Mouse (Mus musculus): ENCODE results near the gene Nfe2l1.
"Not testable (repeated sequence)": the region's sequence is repeated elsewhere in the genome, so short reads cannot be mapped to it uniquely, and the experiment has no call there.

Nfe2l1 gene

DNA sequence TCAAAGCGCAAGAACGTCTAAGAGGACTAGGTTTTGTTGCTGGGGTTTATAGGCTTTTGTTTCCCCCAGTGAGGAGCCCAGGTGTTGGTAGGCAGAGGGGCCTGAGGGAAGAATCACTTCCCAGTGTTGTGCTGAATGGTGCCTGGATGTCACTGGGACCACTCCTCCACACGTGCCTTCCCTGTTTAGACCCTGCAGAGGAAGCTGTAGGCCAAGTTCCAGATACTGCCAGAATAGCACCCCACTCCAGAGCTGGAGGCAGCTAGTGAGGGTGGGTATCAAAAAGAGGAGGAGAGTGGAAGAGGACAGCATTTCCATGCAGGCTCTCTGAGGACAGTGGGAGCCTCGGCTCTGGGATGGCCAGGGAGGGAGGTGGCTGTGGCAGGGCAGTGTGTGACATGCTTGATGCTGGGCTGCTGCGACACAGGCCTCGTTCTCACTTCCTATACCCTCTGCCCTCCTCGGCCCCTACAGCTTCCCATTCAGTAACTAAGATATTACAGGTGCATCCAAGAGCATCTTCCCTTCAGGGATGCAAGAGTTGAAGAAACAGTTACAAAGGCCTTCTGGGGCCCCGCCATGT is 11.5 kb downstream of the Nfe2l1 start:
- no peak for DNase-seq (ENCODE audit: low read depth, low spot score)

- no peak for DNase-seq (ENCODE audit: low read depth, low spot score)
These were observed 12.8 kb downstream of the Nfe2l1 start for GRCm38 (mm10) chr11:96816979-96817378.

- no peak for DNase-seq (ENCODE audit: low read depth, low spot score)
These were observed 13.3 kb downstream of the Nfe2l1 start for GRCm38 (mm10) chr11:96816494-96816893.

GRCm38 (mm10) chr11:96815895-96816294 is 13.9 kb downstream of the Nfe2l1 start:
- DNase-seq (ENCODE audit: low read depth, low spot score), result no peak

DNA sequence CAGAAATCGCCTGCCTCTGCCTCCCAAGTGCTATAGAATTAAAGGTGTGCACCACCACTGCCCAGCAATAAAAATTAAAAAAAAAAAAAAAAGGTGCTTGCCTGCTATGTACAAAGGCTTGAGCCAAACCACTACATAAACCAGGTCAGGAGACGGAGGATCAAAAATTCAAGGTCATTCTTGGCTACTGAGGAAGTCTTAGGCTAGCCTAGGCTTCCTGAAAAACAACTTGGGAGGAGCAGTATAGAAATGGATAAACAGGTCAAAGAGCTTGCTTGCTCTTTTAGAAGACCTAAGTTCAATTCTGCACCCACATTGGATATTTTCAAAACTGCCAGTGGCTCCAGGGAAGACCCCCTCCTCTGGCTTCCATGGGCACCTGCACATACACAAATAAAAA is 15.3 kb downstream of the Nfe2l1 start:
- no peak for DNase-seq (ENCODE audit: low read depth, low spot score)

DNA sequence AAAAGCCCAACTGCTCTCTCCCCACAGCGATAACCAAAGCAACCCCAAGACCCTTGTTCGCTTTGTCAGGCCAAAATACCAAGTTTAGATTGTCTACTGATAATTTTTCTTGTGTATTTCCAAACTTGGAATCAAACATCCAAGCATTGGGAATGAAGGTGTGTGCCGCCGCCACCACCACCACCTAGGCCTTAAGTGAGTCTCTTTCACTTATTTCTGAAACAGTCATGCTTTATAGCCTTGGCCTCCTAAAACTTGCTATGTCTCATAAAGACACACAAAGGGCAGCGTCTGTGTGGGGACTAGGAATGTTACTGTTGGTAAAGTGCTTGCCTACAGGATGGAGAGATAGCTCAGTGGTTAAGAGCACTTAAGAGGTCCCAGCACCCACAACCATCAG is 15.8 kb downstream of the Nfe2l1 start:
- no peak for DNase-seq (ENCODE audit: low read depth, low spot score)

DNA sequence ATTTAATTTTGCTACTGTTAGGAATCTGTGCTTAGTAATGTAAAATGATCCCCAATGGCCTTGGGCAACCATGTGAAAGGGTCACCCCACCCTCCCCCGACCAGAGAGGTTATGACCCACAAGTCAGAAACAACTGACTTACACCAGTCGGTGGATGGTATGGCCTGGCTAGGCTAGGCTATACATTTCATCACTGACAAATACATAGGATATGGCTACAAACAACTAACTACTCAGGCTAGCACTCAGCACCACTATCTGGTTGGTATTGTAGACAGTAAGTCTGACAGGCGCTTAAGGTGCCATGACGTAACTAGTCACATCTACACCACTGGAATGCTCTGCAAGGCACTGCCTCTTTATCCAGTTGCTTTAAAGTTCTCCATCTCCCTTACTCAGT is 16.3 kb downstream of the Nfe2l1 start:
- DNase-seq (ENCODE audit: low read depth, low spot score), result no peak

- DNase-seq (ENCODE audit: low read depth, low spot score), result not testable (repeated sequence)
These were observed 18.6 kb downstream of the Nfe2l1 start for GRCm38 (mm10) chr11:96811188-96811587.

DNA sequence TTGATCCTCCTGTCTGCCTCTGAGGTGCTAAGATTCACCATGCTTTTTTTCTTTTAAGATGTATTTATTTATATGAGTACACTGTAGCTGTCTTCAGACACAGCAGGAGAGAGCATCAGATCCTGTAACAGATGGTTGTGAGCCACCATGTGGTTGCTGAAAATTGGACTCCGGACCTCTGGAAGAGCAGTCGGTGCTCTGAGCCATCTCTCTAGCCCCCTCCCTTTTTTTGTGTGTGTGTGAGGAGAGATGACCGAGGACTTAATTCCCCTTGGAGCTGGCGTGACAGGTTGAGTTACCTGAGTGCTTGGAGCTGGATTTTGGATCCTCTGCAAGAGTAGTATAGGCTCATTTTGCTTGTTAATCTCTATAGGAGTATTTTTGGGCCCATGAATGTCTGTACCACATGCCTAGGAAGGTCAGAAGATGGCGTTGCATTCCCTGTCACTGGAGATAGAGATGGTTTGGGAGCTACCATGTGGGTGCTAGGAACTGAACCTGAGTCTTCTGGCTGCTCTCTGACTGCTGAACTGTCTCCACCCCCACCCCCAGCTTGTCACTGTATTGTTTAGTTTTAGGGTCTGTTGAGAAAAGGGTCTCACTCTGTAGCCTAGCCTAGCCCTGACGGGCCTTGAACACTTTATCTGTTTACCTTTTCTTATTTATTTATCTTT is 20.1 kb downstream of the Nfe2l1 start:
- DNase-seq (ENCODE audit: low read depth, low spot score), result no peak

DNA sequence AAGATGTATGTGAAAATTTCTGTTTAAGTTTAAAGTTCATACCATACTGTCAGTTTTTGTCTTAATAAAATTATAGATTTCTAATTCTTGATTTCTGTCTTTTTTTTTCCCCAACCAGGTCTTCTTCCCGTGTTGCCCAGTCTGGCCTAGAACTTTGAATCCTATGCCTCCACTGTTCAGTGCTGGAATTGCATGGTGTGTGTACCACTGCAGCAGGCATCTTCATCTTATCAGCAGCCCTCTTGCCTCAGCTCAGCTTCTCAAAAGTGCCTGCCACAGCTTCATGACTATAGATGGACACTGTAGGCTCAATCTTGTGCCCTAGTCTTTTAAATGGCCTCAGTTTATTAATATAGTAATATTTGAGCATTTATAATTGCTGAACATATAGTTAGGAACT is 21.7 kb downstream of the Nfe2l1 start:
- DNase-seq (ENCODE audit: low read depth, low spot score), result no peak

DNA sequence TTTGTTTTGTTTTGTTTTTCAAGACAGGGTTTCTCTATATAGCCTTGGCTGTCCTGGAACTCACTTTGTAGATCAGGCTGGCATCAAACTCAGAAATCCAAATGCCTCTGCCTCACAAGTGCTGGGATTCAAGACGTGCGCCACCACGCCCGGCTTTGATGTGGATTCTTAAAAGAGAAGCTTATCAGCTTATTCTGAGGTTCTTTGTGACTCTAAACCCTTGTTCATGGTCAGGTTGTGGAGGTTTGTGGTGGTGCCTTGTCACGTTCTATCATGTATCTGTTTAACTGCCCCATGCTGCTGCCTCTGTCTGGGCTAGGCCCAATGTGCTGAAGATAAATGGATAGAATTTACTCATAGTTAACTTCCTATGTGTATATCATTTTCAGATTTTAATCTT is 24.2 kb downstream of the Nfe2l1 start:
- no peak for DNase-seq (ENCODE audit: low read depth, low spot score)

- DNase-seq (ENCODE audit: low read depth, low spot score), result no peak
These were observed 30.3 kb downstream of the Nfe2l1 start for GRCm38 (mm10) chr11:96799511-96799910.

- DNase-seq (ENCODE audit: low read depth, low spot score), result no peak
These were observed 33.2 kb downstream of the Nfe2l1 start for GRCm38 (mm10) chr11:96796586-96796985.

DNA sequence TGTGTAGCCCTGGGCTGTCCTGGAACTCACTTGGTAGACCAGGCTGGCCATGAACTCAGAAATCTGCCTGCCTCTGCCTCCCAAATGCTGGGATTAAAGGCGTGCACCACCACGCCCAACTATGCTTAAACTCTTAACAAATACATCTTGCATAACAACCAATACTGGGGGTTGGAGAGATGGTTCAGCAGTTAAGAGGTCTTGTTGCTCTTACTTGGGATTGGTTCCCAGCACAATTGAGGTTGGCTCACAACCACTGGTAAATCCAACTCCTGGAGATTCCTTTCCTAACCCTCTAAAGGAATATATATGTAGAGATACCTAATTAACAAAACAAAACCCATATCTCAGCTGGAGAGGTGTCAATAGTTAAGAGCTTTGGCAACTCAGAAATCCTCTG is 33.7 kb downstream of the Nfe2l1 start:
- no peak for DNase-seq (ENCODE audit: low read depth, low spot score)

GRCm38 (mm10) chr11:96795491-96795890 is 34.3 kb downstream of the Nfe2l1 start:
- DNase-seq (ENCODE audit: low read depth, low spot score), result no peak

- no peak for DNase-seq (ENCODE audit: low read depth, low spot score)
These were observed 39.1 kb downstream of the Nfe2l1 start for GRCm38 (mm10) chr11:96790681-96791080.

- no peak for DNase-seq (ENCODE audit: low read depth, low spot score)
These were observed 39.8 kb downstream of the Nfe2l1 start for GRCm38 (mm10) chr11:96789990-96790389.

GRCm38 (mm10) chr11:96788871-96789795 is 40.6 kb downstream of the Nfe2l1 start, which contains the start of gene Cbx1:
Gene Cbx1 (plus strand): TSS chr11:96789127.
- DNase-seq (ENCODE audit: low read depth, low spot score), result peak; percentile 92

DNA sequence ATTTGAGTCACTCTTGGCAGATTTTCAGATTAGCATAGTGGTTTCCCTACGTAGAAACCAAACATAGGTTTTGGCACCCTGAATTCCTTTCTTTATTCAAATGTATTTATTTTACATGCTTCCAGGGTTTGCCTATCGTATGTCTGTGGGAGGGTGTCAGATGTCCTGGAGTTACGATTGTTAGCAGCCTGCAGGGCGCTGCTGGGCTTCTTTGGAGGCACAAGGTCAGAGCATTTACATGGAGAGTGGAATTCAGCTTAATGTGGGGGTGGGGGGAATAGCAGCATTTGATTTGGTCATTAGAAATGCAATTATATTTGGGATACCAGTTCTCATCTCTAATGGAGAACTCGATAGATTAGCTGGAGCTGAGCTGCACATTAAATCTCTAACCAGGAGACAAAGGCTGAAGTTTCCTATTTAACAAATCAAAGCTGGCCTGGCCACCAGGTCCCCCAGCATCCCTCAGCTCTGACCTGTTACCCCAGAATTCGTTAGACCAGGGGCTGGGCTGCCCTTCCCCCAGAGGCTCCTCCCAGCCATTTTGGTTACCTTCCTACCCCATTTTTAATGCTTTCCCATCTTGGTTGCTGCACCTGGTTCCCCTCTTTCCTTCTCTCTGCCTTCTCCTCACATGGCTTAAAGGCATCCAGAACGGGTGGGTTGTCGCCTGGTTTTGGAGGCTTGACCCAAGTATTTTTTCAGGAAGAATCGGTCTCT is 42.9 kb downstream of the Nfe2l1 start:
- DNase-seq (ENCODE audit: low read depth, low spot score), result no peak

DNA sequence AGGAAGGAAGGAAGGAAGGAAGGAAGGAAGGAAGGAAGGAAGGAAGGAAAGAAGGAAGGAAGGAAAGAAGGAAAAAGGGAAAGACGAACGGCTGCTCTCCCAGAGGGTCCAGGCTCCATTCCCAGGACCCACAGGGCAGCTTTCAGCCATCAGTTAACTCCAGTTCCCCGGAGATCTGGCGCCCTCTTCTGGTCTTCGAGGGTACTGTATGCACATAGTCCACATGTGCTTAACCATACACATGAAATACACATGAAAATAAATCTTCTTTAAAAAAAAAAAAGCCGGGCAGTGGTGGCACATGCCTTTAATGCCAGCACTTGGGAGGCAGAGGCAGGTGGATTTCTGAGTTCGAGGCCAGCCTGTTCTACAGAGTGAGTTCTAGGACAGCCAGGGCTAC is 44.9 kb downstream of the Nfe2l1 start:
- DNase-seq (ENCODE audit: low read depth, low spot score), result peak; percentile 78

DNA sequence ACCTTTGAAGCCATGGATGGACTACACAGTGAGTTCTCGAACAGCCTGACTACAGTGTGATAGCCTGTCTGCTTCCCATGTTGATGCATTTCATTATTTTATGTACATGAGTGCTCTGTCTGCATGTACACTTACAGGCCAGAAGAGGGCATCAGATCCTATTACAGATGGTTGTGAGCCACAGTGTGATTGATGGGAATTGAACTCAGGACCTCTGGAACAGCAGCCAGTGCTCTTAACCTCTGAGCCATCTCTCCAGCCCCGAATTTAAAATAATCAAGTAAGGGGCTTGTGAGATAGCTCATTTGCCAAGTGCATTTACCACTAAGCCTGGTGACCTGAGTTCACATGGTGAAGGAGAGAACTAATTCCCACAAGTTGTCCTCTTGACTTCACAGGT is 48.3 kb downstream of the Nfe2l1 start:
- no peak for DNase-seq (ENCODE audit: low read depth, low spot score)

GRCm38 (mm10) chr11:96780306-96780705 is 49.5 kb downstream of the Nfe2l1 start:
- no peak for DNase-seq (ENCODE audit: low read depth, low spot score)

Measured in forelimb bud, embryonic 11.5 days (tissue).